In genomic region chr17:45867727-45868126, GRCm38 (mm10) we compare ENCODE assay signal across 16 mouse cellular contexts.
DNase-seq lines count a peak whose midpoint lies in the region; ATAC-seq and TF ChIP-seq lines count a peak whose summit lies in the region.
"Had no signal": no experiment of that assay in that cellular context is flagged by ENCODE, and none has a peak within 500 bp of the region (broad histone marks: within the 10 kb centered on the region; RNA-seq: fewer than 3 reads in every experiment).

No protein-coding gene starts in this region.

- no peaks in the 10 kb centered on the region for H3K9me3 ChIP-seq in stomach, postnatal 0 days (ENCODE audit: control insufficient read depth, low read length)
- H3K9me3 ChIP-seq in midbrain, embryonic 15.5 days: no peaks in the 10 kb centered on the region
- H3K9me3 ChIP-seq: heart, embryonic 15.5 days; hindbrain, embryonic 15.5 days; midbrain, embryonic 12.5 days had no signal

- no peaks in the 10 kb centered on the region for H3K27me3 ChIP-seq in stomach, postnatal 0 days (ENCODE audit: control insufficient read depth, insufficient read depth, low read length)
- H3K27me3 ChIP-seq in midbrain, embryonic 15.5 days (replicated peaks): no peaks in the 10 kb centered on the region
- H3K27me3 ChIP-seq: hindbrain, embryonic 15.5 days had no signal

- 0 out of 2 replicates have a peak overlapping the region, but pooled peaks have one; percentile 18 for H3K27ac ChIP-seq in stomach, postnatal 0 days (replicated peaks)
- no peak overlapping the region for H3K27ac ChIP-seq in midbrain, embryonic 15.5 days
- H3K27ac ChIP-seq: heart, embryonic 15.5 days; hindbrain, embryonic 15.5 days; midbrain, embryonic 12.5 days had no signal

- H3K4me2 ChIP-seq in stomach, postnatal 0 days (replicated peaks; ENCODE audit: low read depth): no peak overlapping the region
- no peak overlapping the region for H3K4me2 ChIP-seq in midbrain, embryonic 15.5 days
- H3K4me2 ChIP-seq: heart, embryonic 15.5 days; hindbrain, embryonic 15.5 days; midbrain, embryonic 12.5 days had no signal

- peaks cover 3% of the 10 kb centered on the region for H3K4me1 ChIP-seq in stomach, postnatal 0 days (replicated peaks; ENCODE audit: control insufficient read depth, insufficient read depth)
- peaks cover 12% of the 10 kb centered on the region for H3K4me1 ChIP-seq in midbrain, embryonic 15.5 days

- TF ChIP-seq CTCF in stomach, postnatal 0 days (IDR thresholded peaks at IDR 0.05; ENCODE audit: low read depth): no peak

- intact Hi-C loops in heart, postnatal 10 days (cut with DNase I): no loop called here

- 61% methylated on average over 5 of the region's 5 CpGs for WGBS in stomach, postnatal 0 days
- 87% methylated on average over 5 of the region's 5 CpGs for WGBS in midbrain, embryonic 15.5 days

- no peak for ATAC-seq in stomach, postnatal 0 days (ENCODE audit: low FRiP score, low TSS enrichment)
- ATAC-seq in midbrain, embryonic 15.5 days (replicated peaks): no peak
- ATAC-seq: forebrain, embryonic 14.5 days had no signal

- peak; percentile 53 to 61 for DNase-seq in heart, postnatal 10 days
- no peak for DNase-seq in heart, postnatal 4 days
- DNase-seq in ovary, postnatal 36 days (ENCODE audit: low spot score): peak; percentile 2
- no peak for DNase-seq in ovary, postnatal 14 days (ENCODE audit: low spot score)
- DNase-seq in gastrocnemius, postnatal 25 days: peak; percentile 51
- no peak for DNase-seq in stomach, postnatal 0 days (ENCODE audit: low spot score)
- DNase-seq in right cerebral cortex, postnatal 25 days: no peak
- DNase-seq: adrenal gland, adult 2 months; cerebellum, postnatal 10 days; lung, adult 2 months; thymus, postnatal 36 days had no signal

- H3K4me3 ChIP-seq in stomach, postnatal 0 days (ENCODE audit: low read depth, low read length): no peak overlapping the region
- H3K4me3 ChIP-seq in midbrain, embryonic 15.5 days: no peak overlapping the region
- H3K4me3 ChIP-seq: heart, embryonic 15.5 days; hindbrain, embryonic 15.5 days; midbrain, embryonic 12.5 days had no signal

- no peak for TF ChIP-seq EP300 in stomach, postnatal 0 days (optimal IDR thresholded peaks at IDR 0.05)

- no peak overlapping the region for H3K9ac ChIP-seq in stomach, postnatal 0 days (ENCODE audit: low read length)
- H3K9ac ChIP-seq in midbrain, embryonic 15.5 days: no peak overlapping the region
- H3K9ac ChIP-seq: heart, embryonic 15.5 days; hindbrain, embryonic 15.5 days; midbrain, embryonic 12.5 days had no signal

- H3K36me3 ChIP-seq in stomach, postnatal 0 days (ENCODE audit: control insufficient read depth, insufficient read depth, low read length): no peaks in the 10 kb centered on the region
- H3K36me3 ChIP-seq in midbrain, embryonic 15.5 days (replicated peaks): no peaks in the 10 kb centered on the region
- H3K36me3 ChIP-seq: heart, embryonic 15.5 days; hindbrain, embryonic 15.5 days; midbrain, embryonic 12.5 days had no signal

Comparison
In these comparisons a context has a peak if more than half of its experiments do, and no peak if none do; other contexts are left out.
1. DNase-seq: peak in heart, postnatal 10 days (2 of 2), ovary, postnatal 36 days (single experiment) and gastrocnemius, postnatal 25 days (single experiment); none in heart, postnatal 4 days (single experiment), ovary, postnatal 14 days (single experiment), stomach, postnatal 0 days (single experiment) and right cerebral cortex, postnatal 25 days (single experiment).